Mouse (Mus musculus): ENCODE results near the gene Tacstd2. TPM values are rescaled to one million over a fixed set of nuclear protein-coding genes. Genes with fewer than 3 reads are reported as not detected.

The Tacstd2 gene
- polyA plus RNA-seq, 1 experiment: not detected

GRCm38 (mm10) chr6:67534191-67535004 lies 1.2 kb downstream of the Tacstd2 start:
- Histone ChIP-seq H3K4me3 (ENCODE audit: insufficient read depth, poor library complexity, severe bottlenecking) (no peak overlapping the region), H3K27me3 (ENCODE audit: control insufficient read depth, insufficient read depth, insufficient read length) (peaks cover 13% of the 10 kb centered on the region), H3K79me3 (ENCODE audit: low read depth) (no peaks in the 10 kb centered on the region), H3K36me3 (ENCODE audit: control insufficient read depth, insufficient read depth) (no peaks in the 10 kb centered on the region), H3K79me2 (ENCODE audit: control insufficient read depth, insufficient read depth) (no peaks in the 10 kb centered on the region), H3ac (ENCODE audit: control insufficient read depth, insufficient read length, low read depth) (no peak overlapping the region)
- TF ChIP-seq MAX (IDR thresholded peaks at IDR 0.05) (no peak), USF1 (IDR thresholded peaks at IDR 0.05; ENCODE audit: low read depth) (no peak), MYOG (IDR thresholded peaks at IDR 0.05; ENCODE audit: control insufficient read depth, extremely low read depth, insufficient read length) (no peak), CEBPB (IDR thresholded peaks at IDR 0.05; ENCODE audit: low read depth) (no peak), MYOD1 (IDR thresholded peaks at IDR 0.05; ENCODE audit: control insufficient read depth, insufficient read length, low read depth) (no peak), CTCF (IDR thresholded peaks at IDR 0.05; ENCODE audit: control insufficient read depth, insufficient read depth, insufficient read length) (no peak), FOSL1 (IDR thresholded peaks at IDR 0.05; ENCODE audit: insufficient read depth, low read length, poor library complexity, severe bottlenecking) (no peak)

- Histone ChIP-seq H3K79me2 (ENCODE audit: control insufficient read depth, insufficient read depth) (no peaks in the 10 kb centered on the region), H3K4me3 (ENCODE audit: insufficient read depth, poor library complexity, severe bottlenecking) (no peak overlapping the region), H3K36me3 (ENCODE audit: control insufficient read depth, insufficient read depth) (no peaks in the 10 kb centered on the region), H3ac (ENCODE audit: control insufficient read depth, insufficient read length, low read depth) (no peak overlapping the region), H3K79me3 (ENCODE audit: low read depth) (no peaks in the 10 kb centered on the region), H3K27me3 (ENCODE audit: control insufficient read depth, insufficient read depth, insufficient read length) (peaks cover 13% of the 10 kb centered on the region)
- TF ChIP-seq MYOD1 (IDR thresholded peaks at IDR 0.05; ENCODE audit: control insufficient read depth, insufficient read length, low read depth) (no peak), USF1 (IDR thresholded peaks at IDR 0.05; ENCODE audit: low read depth) (no peak), FOSL1 (IDR thresholded peaks at IDR 0.05; ENCODE audit: insufficient read depth, low read length, poor library complexity, severe bottlenecking) (no peak), MYOG (IDR thresholded peaks at IDR 0.05; ENCODE audit: control insufficient read depth, extremely low read depth, insufficient read length) (no peak), CEBPB (IDR thresholded peaks at IDR 0.05; ENCODE audit: low read depth) (no peak), CTCF (IDR thresholded peaks at IDR 0.05; ENCODE audit: control insufficient read depth, insufficient read depth, insufficient read length) (no peak), MAX (IDR thresholded peaks at IDR 0.05) (no peak)
Measured at GRCm38 (mm10) chr6:67532665-67533440, 2.7 kb downstream of the Tacstd2 start.

GRCm38 (mm10) chr6:67531822-67532162 lies 3.8 kb downstream of the Tacstd2 start:
- H3K36me3 ChIP-seq (ENCODE audit: control insufficient read depth, insufficient read depth): no peaks in the 10 kb centered on the region
- no peaks in the 10 kb centered on the region for H3K79me2 ChIP-seq (ENCODE audit: control insufficient read depth, insufficient read depth)
- no peak for TF ChIP-seq CEBPB (IDR thresholded peaks at IDR 0.05; ENCODE audit: low read depth)
- no peak for TF ChIP-seq FOSL1 (IDR thresholded peaks at IDR 0.05; ENCODE audit: insufficient read depth, low read length, poor library complexity, severe bottlenecking)
- no peak overlapping the region for H3ac ChIP-seq (ENCODE audit: control insufficient read depth, insufficient read length, low read depth)
- no peak overlapping the region for H3K4me3 ChIP-seq (ENCODE audit: insufficient read depth, poor library complexity, severe bottlenecking)
- H3K79me3 ChIP-seq (ENCODE audit: low read depth): no peaks in the 10 kb centered on the region
- H3K27me3 ChIP-seq (ENCODE audit: control insufficient read depth, insufficient read depth, insufficient read length): peaks cover 13% of the 10 kb centered on the region

- Histone ChIP-seq H3ac (ENCODE audit: control insufficient read depth, insufficient read length, low read depth) (no peak overlapping the region), H3K79me2 (ENCODE audit: control insufficient read depth, insufficient read depth) (no peaks in the 10 kb centered on the region), H3K4me3 (ENCODE audit: insufficient read depth, poor library complexity, severe bottlenecking) (no peak overlapping the region), H3K27me3 (ENCODE audit: control insufficient read depth, insufficient read depth, insufficient read length) (peaks cover 13% of the 10 kb centered on the region), H3K36me3 (ENCODE audit: control insufficient read depth, insufficient read depth) (no peaks in the 10 kb centered on the region), H3K79me3 (ENCODE audit: low read depth) (no peaks in the 10 kb centered on the region)
- TF ChIP-seq CTCF (IDR thresholded peaks at IDR 0.05; ENCODE audit: control insufficient read depth, insufficient read depth, insufficient read length) (no peak), USF1 (IDR thresholded peaks at IDR 0.05; ENCODE audit: low read depth) (no peak), MYOD1 (IDR thresholded peaks at IDR 0.05; ENCODE audit: control insufficient read depth, insufficient read length, low read depth) (no peak), MYOG (IDR thresholded peaks at IDR 0.05; ENCODE audit: control insufficient read depth, extremely low read depth, insufficient read length) (no peak), CEBPB (IDR thresholded peaks at IDR 0.05; ENCODE audit: low read depth) (no peak), FOSL1 (IDR thresholded peaks at IDR 0.05; ENCODE audit: insufficient read depth, low read length, poor library complexity, severe bottlenecking) (no peak), MAX (IDR thresholded peaks at IDR 0.05) (no peak)
Measured at GRCm38 (mm10) chr6:67530992-67531821, 4.4 kb downstream of the Tacstd2 start.

GRCm38 (mm10) chr6:67526356-67526755 lies 9.2 kb downstream of the Tacstd2 start:
- H3K79me2 ChIP-seq (ENCODE audit: control insufficient read depth, insufficient read depth): no peaks in the 10 kb centered on the region
- H3K4me3 ChIP-seq (ENCODE audit: insufficient read depth, poor library complexity, severe bottlenecking): no peak overlapping the region
- H3K79me3 ChIP-seq (ENCODE audit: low read depth): no peaks in the 10 kb centered on the region
- no peaks in the 10 kb centered on the region for H3K27me3 ChIP-seq (ENCODE audit: control insufficient read depth, insufficient read depth, insufficient read length)
- no peak for TF ChIP-seq USF1 (IDR thresholded peaks at IDR 0.05; ENCODE audit: low read depth)
- H3K36me3 ChIP-seq (ENCODE audit: control insufficient read depth, insufficient read depth): no peaks in the 10 kb centered on the region
- H3ac ChIP-seq (ENCODE audit: control insufficient read depth, insufficient read length, low read depth): no peak overlapping the region

Data from C2C12 (cell line).